Mouse (Mus musculus) lung, postnatal 25 days (tissue): ENCODE results near the gene Ogfr.

Source experiments
- DNase-seq: peaks from one replicate; pipeline ENCODE4 v3.0.0; 2022; ENCODE audit warnings: low spot score

The Ogfr gene

GRCm38 (mm10) chr2:180604781-180605180 lies 15.7 kb downstream of the Ogfr start:
- DNase-seq: no peak

- no peak for DNase-seq
These were observed 21.2 kb downstream of the Ogfr start for GRCm38 (mm10) chr2:180610283-180610682.

GRCm38 (mm10) chr2:180611882-180612281 lies 22.8 kb downstream of the Ogfr start:
- no peak for DNase-seq

GRCm38 (mm10) chr2:180641576-180642554 lies 52.8 kb downstream of the Ogfr start:
- no peak for DNase-seq

GRCm38 (mm10) chr2:180642555-180643260 lies 53.7 kb downstream of the Ogfr start, which contains the start of gene Tcfl5:
Gene Tcfl5 (minus strand): TSS chr2:180642708.
- DNase-seq: no peak

- DNase-seq: no peak
These were observed 54.6 kb downstream of the Ogfr start for GRCm38 (mm10) chr2:180643626-180644025.
